Mouse (Mus musculus) neutrophil, adult 59 days (primary cell): ENCODE results near the gene Pappa2. TPM values are rescaled to one million over a fixed set of nuclear protein-coding genes. Genes with fewer than 3 reads are reported as not detected.

Source experiments
- total RNA-seq, 2 experiments: library from RNA; stranded (reverse); gene quantifications; 1 replicate in 1 of 2; 2 replicates in 1 of 2; pipeline ENCODE4 v1.2.4; 2023

Pappa2 gene
- total RNA-seq, result under 1 TPM; 0.04 to 0.60 TPM

GRCm38 (mm10) chr1:158980390-158980789 is at the start of gene Pappa2:
Gene Pappa2 (minus strand): TSS chr1:158980490.

